Mouse (Mus musculus) liver, adult 2 months (tissue): ENCODE measurements at regions not wholly inside any gene's neighbourhood (a gene's known extent, or its start where the extent isn't known, plus 50 kb on each side); places are given as distances from the start of the nearest gene placed in this dataset.

Experiments
- CTCF ChIP-seq: fragments of 200-500 bp; IDR thresholded peaks from 2 replicates; pipeline ENCODE4 v1.5.1; 2011; ENCODE audit warnings: low read depth, low read length, control low read depth
- POLR2A ChIP-seq: fragments of 200-500 bp; IDR thresholded peaks from 2 replicates; pipeline ENCODE4 v1.6.1; 2011; ENCODE audit warnings: low read length, control low read depth; ENCODE audit not compliant: insufficient read depth; ENCODE audit errors: extremely low read depth

DNA sequence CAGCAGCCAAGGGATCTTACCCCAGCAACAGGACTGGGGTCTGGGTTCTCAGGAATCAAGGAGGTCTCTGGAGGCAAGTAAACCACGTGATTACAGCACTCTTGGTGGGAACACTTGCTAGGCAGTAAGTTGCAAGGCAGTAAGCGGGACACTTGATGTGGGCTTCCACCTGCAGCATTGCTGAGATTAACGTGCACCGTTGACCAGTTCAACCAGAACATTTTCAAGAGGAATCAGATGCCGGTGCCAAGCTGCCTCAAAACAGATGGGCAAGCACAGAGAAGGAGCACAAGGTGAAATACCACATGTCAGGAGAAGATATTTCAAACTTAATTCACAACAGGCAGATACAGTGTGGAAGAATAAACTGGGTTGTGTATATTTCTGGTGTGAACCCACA is 190.9 kb downstream of the Osr1 start:
- no peak for TF ChIP-seq CTCF
- TF ChIP-seq POLR2A, result no peak
